Mouse (Mus musculus) retina, adult 2 months (tissue): ENCODE measurements around the gene Tada2a.

Source experiments
- DNase-seq: peaks from one replicate; pipeline ENCODE4 v3.0.0-alpha.2; 2012; ENCODE audit warnings: low read depth, low spot score

The Tada2a gene

GRCm38 (mm10) chr11:84115646-84116045 is 13.8 kb downstream of the Tada2a start:
- DNase-seq, result no peak

GRCm38 (mm10) chr11:84113623-84114022 is 15.8 kb downstream of the Tada2a start:
- no peak for DNase-seq

- no peak for DNase-seq
Observed at GRCm38 (mm10) chr11:84107137-84107536, 22.3 kb downstream of the Tada2a start.

DNA sequence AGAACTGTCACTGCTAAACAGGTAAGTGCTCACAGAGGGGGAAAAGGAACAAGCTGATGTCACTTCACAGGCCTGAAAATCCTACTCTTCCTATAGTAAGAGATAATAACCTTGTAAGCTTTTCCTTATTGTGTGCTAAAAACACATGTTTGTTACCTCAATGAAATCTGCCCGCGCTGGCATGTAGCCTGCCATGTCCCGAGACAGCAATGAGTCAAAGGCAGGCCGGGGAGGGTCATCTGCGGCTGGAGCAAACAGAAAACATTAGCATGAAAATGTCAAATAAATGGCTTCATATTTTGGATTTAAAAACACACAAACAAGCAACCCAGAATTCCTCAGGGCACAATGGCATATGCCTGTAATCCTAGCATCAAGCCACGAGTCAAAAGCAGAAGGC is 25.4 kb downstream of the Tada2a start:
- no peak for DNase-seq

- no peak for DNase-seq
Observed at GRCm38 (mm10) chr11:84101182-84101581, 28.2 kb downstream of the Tada2a start.

DNA sequence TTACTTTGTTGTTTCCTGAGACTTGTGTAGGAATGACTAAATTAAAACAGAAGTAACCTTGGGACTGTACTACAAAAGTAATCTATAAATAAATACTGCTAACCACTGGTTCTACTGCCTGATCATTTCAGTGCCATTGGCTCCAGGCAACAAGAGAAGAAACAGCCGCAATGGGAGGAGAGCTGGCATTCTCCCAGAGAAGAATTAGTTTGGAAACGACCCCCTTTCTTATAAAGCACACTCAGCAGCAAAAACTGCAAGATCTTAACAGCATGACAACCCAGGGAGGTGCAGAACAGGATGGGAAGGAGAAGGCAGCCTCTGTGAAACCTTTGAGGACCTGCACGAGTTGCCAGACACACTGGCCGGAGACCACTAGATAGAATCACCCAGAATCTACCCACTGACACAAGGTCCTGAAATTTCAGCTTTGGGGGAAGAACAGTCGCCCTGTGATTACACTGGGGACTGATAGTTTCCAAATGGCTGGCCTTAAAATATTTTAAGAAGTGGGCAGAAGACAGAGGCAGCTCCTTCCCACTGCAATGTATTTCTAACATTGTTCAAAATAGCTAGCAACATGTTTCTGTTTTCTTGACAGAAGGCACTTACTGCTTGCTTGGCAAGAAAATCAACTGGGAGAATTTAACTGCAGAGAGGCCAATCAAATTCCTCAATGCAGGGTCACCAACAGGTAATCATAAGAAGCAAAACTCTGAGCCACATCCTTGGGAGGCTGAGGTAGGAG is 32.0 kb downstream of the Tada2a start:
- no peak for DNase-seq

DNA sequence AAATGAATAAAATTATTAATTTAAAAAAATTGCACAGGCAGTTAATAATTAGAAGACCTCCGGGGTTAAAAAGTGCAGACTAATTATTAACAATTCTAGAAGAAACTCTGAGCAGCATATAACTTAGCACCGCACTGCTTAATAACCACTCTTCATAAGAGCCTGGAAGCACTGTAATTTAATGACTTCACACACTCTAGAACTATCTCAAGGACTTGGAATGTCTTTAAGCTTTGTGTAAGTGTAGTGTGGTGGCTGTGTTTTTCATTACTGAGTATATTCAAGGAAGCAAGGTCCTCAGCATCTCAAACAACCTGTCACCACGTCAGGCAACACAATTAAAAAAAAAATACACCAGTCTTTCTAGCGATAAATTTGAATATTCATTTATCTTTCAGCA is 34.3 kb downstream of the Tada2a start:
- DNase-seq, result no peak

GRCm38 (mm10) chr11:84090572-84090971 is 38.8 kb downstream of the Tada2a start:
- no peak for DNase-seq

- no peak for DNase-seq
Observed at GRCm38 (mm10) chr11:84081901-84082300, 47.5 kb downstream of the Tada2a start.

GRCm38 (mm10) chr11:84080327-84080726 is 49.1 kb downstream of the Tada2a start:
- DNase-seq, result no peak

DNA sequence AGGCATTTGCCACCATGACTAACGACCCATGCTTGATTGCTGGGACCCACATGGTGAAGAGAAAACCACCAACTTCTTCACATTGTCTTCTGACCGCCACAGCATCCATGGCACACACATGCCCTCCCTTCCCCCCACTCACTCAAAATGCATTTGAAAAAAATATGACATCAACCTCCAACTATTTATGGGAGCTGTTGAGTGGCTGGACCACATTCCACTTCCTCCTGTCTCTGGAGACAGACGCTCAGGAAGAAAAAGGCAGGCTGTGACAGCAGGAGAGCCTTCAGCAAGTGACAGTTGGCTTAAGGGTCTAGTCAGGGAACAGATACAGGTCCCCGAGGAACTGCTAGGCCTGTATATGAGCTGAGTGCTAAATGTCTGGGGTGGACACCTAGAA is 49.5 kb downstream of the Tada2a start:
- DNase-seq, result no peak

- no peak for DNase-seq
Observed at GRCm38 (mm10) chr11:84079361-84079760, 50.0 kb downstream of the Tada2a start.

DNA sequence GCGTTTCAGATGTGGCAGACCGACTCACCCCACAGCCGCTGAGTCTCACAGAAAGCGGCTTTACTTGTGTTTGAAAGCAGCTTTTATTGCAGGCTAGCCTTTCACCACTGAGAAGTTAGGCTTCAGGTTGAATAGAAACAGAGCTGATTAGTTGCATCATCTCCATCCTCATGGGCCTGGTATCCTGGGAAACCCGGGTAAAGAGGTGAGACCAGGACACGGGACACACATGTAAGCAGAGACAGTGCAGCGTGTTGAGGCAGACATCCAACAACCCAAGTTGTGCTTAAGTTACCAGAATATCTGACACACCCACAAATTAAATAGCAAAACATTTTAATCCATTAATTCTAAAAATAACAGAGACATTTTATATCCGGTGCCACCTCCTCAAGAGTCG is 50.8 kb downstream of the Tada2a start:
- DNase-seq, result no peak

DNA sequence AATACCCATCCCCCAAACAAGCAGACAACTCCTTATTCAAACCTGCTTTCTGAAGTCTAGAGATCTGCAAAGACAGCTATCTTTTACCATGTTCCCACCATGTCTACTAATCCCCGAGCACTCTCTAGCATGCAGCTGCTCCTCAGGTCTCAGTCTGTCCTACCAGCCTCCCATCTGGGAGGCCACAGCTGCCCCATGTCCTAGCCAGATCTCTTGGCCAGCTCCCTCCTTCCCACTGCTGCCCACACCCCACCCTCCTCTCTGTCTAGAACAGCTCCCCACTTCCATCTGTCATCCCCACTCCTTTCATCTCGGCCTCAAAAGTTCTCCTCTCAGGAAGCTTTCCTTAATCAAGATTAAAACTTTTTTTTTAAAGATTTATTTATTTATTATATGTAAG is 52.4 kb downstream of the Tada2a start:
- no peak for DNase-seq

- no peak for DNase-seq
Observed at GRCm38 (mm10) chr11:84073816-84074764, 55.3 kb downstream of the Tada2a start.

GRCm38 (mm10) chr11:84072904-84073651 is 56.3 kb downstream of the Tada2a start:
- no peak for DNase-seq

DNA sequence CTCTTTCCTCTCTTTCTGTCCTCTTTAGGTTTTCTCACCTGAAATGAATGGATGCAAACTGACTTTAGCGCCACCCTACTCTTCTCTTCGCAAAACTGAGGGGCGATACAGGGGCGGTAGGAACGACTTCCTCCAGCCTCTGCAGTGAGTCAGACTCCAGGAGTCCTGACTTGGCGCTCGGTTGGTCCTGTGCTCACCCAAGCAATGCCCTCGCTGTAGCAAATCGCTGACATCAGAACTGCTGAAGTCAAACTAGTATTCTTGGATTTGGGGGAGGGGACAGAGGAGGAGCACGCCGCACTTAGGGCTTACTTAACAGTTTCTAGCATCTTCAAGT is 60.4 kb downstream of the Tada2a start, which contains the start of gene Dusp14:
Gene Dusp14, minus strand, starts transcription at position 228 of the 337 bp plus-strand sequence.
- no peak for DNase-seq

DNA sequence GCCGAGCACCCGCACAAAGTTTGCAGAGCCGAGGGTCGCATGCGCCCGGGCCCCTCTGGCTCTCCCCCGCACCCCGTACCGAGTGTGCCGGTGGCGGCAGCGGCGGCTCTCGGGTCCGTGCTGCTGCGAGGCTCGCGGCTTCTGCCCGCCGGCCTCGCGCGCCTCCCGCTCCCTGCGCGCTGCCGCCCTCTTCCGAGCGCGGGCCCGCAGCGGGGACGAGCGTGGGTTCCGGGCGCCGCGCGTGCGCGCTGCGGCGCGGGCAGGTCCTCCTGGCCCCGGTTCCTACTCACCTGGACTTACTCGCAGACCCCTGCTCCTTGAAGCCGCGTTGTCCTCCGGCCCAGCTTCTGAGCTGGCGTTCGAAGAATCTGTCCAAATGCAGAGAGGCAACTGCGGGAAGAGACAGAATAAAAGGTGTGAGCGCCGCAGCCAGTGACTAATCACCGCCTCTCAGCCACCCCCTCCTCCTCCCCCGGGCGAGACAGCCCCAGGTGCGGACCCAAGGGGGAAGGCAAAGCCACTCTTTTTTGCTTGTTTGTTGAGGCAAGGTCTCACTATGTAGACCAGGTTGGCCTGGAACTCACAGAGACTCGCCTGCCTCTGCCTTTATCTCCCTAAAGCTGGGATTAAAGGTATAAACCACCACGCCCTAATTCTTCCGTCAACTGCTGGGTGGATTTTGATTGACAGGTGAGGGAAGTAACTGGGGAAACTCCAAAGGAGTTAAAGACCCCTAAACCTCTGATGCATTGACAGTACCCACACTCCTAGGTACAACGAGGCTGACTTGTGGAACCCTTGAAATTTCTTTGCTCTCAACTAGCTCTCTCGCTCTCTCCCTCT is 61.0 kb downstream of the Tada2a start:
- peak; percentile 66 for DNase-seq

DNA sequence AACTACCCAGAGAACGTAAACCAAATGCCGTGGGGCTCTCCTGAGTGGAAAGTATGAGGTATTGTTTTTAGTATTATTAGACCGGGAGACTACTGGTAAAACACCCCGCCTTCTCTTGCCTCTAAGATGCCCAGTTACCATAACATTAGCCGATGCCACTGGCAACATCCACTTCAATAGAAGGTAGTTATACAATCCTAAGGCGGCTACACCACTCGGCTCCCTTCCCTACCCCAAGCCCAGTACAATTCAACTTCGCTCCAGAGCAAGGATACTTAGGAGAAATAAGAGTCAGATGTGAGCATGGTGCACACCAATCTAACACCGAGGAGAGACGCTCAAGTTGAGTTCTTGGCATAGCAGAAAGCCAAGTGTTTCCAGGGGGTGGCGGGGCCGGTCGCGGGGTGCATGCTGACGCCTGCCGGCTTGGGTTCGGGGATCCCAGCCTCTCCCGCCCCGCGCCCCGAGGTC is 61.6 kb downstream of the Tada2a start:
- no peak for DNase-seq

DNA sequence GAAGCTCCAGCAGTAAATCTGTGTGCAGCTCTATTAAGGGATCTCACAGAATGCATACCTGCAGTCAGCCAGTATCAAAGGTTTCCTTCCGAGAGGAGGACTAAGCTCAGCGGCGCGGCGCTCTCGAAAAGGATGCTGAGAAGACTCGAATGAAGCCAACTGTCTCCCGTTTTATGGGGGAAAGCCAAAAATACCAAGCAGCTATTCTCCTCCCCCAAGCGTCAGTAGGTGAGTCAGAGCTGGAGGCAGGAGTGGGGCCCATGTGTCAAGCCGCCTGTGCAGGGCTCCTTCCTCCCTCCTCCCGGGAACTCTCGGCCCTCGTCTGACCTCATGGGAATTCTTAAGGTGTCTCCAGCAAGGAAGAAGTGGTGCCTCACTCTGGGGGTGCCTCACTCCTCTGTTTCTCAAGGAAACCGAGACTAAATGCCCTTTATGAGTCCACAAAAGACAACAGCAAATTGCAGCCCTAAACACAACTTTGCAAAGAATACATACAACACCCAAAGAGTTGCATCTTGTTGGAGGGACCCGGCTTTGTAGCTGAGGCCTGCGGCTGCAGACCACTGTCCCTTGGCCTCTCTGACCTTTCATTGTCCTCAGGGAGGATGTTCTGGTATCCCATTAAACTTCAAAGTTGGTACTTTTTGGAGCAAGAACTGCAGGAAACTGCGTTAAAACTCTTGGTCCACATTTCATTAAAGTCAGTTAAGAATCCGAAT is 62.3 kb downstream of the Tada2a start:
- no peak for DNase-seq
